Mouse (Mus musculus): ENCODE data around the gene Ifna14. TPM values are rescaled to one million over a fixed set of nuclear protein-coding genes. Genes with fewer than 3 reads are reported as not detected.
"Not testable (repeated sequence)": the region's sequence is repeated elsewhere in the genome, so short reads cannot be mapped to it uniquely, and the experiment has no call there.

Ifna14 gene
- polyA plus RNA-seq (2015; fragmentation: Nextera tagmentation; extraction: Ambion mirVana), result not detected in 2 replicates

GRCm38 (mm10) chr4:88571698-88572097 lies at the start of gene Ifna14:
TSS of gene Ifna14 (minus strand) at chr4:88571798.
- Histone ChIP-seq H3K27ac (replicated peaks) (no peak within 1 kb of the TSS), H3K36me3 (no peaks in the 10 kb centered on the region), H3K9me3 (replicated peaks) (no peaks in the 10 kb centered on the region), H3K9ac (replicated peaks) (no peak within 1 kb of the TSS), H3K4me2 (no peak within 1 kb of the TSS), H3K4me1 (no peaks in the 10 kb centered on the region), H3K4me3 (replicated peaks) (no peak within 1 kb of the TSS), H3K27me3 (replicated peaks) (no peaks in the 10 kb centered on the region)
- 74% methylated on average over 1 of the region's 1 CpGs for WGBS
- no peak for ATAC-seq (ENCODE audit: low FRiP score)

- Histone ChIP-seq H3K4me3 (replicated peaks) (no peak within 1 kb of the TSS), H3K27me3 (replicated peaks) (no peaks in the 10 kb centered on the region), H3K4me1 (no peaks in the 10 kb centered on the region), H3K9ac (replicated peaks) (no peak within 1 kb of the TSS), H3K27ac (replicated peaks) (no peak within 1 kb of the TSS), H3K9me3 (replicated peaks) (no peaks in the 10 kb centered on the region), H3K36me3 (no peaks in the 10 kb centered on the region), H3K4me2 (no peak within 1 kb of the TSS)
- ATAC-seq (ENCODE audit: low FRiP score), result no peak
These were observed 31.7 kb upstream of the Ifna14 start, which contains the start of gene Ifna12 for GRCm38 (mm10) chr4:88603276-88603675. TSS of gene Ifna12 (minus strand) at chr4:88603376.

GRCm38 (mm10) chr4:88592285-88592684 lies 20.7 kb upstream of the Ifna14 start, which contains the start of gene Ifna9:
TSS of gene Ifna9 (minus strand) at chr4:88592385.
- WGBS, result 82% methylated on average over 1 of the region's 1 CpGs
- no peak within 1 kb of the TSS for H3K4me2 ChIP-seq
- no peaks in the 10 kb centered on the region for H3K36me3 ChIP-seq
- ATAC-seq (ENCODE audit: low FRiP score), result no peak
- H3K4me3 ChIP-seq (replicated peaks), result no peak within 1 kb of the TSS
- H3K9me3 ChIP-seq (replicated peaks), result no peaks in the 10 kb centered on the region
- H3K4me1 ChIP-seq, result no peaks in the 10 kb centered on the region
- no peak within 1 kb of the TSS for H3K9ac ChIP-seq (replicated peaks)
- no peaks in the 10 kb centered on the region for H3K27me3 ChIP-seq (replicated peaks)
- no peak within 1 kb of the TSS for H3K27ac ChIP-seq (replicated peaks)

DNA sequence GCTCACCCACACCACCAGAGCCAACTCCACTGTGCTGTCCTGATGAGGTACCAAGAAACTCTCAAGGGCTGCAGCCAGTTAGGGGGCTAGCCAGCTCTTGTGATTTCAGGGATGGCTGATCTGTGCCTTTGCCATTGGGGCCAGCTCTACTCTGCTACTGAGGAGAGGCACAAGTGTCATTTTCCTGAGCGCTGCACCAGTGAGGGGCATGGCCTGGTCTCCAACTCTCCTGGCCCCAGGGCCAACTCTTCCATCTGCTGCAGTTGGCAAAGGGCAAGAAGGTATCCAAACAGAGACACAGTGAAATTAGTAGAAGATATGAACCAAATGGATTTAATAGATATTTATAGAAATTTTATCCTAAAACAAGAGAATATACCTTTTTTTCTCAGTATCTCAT lies 9.8 kb downstream of the Ifna14 start:
- H3K9me3 ChIP-seq (replicated peaks), result no peaks in the 10 kb centered on the region
- H3K27me3 ChIP-seq (replicated peaks), result no peaks in the 10 kb centered on the region
- no peak overlapping the region for H3K4me2 ChIP-seq
- H3K27ac ChIP-seq (replicated peaks), result no peak overlapping the region
- 96% methylated on average over 1 of the region's 1 CpGs for WGBS
- no peak for ATAC-seq (ENCODE audit: low FRiP score)
- no peaks in the 10 kb centered on the region for H3K36me3 ChIP-seq
- H3K4me3 ChIP-seq (replicated peaks), result no peak overlapping the region
- no peaks in the 10 kb centered on the region for H3K4me1 ChIP-seq
- no peak overlapping the region for H3K9ac ChIP-seq (replicated peaks)

DNA sequence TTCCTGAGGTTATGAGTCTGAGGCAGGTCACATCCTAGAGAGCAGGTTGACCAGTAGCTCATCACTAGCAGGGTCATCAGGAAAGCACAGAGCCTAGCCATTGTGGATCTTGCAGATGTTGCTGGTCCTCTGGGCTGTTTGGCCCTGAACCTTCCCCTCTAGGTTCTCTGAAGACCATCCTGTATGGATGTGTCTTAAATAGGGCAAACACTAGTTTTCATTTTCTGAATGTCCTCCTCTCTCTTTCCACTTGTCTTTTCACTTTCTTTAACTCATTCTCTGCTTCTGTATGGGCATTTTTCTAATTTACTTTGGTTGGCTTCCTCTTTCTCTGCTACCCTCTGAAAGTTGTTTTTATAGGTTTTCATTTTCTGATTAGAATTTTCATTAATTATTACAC lies 13.5 kb downstream of the Ifna14 start, which contains the start of gene Ifna15:
Ifna15 (minus strand) TSS at position 101 of the 400 bp plus-strand sequence.
- H3K27ac ChIP-seq (replicated peaks); H3K9me3 ChIP-seq (replicated peaks); H3K36me3 ChIP-seq; H3K4me2 ChIP-seq; H3K4me3 ChIP-seq (replicated peaks); H3K4me1 ChIP-seq; ATAC-seq (ENCODE audit: low FRiP score); H3K9ac ChIP-seq (replicated peaks); H3K27me3 ChIP-seq (replicated peaks): not testable (repeated sequence)

- no peaks in the 10 kb centered on the region for H3K36me3 ChIP-seq
- no peak overlapping the region for H3K9ac ChIP-seq (replicated peaks)
- peak overlapping the region; percentile 23 for H3K4me3 ChIP-seq (replicated peaks)
- no peaks in the 10 kb centered on the region for H3K27me3 ChIP-seq (replicated peaks)
- H3K27ac ChIP-seq (replicated peaks), result no peak overlapping the region
- H3K4me2 ChIP-seq, result peak overlapping the region; percentile 43
- no peaks in the 10 kb centered on the region for H3K9me3 ChIP-seq (replicated peaks)
- ATAC-seq (ENCODE audit: low FRiP score), result peak; percentile 47; the same call in 1 of the 2 replicates
- 35% methylated on average over 22 of the region's 22 CpGs for WGBS
- H3K4me1 ChIP-seq, result no peaks in the 10 kb centered on the region
These were observed 21.2 kb downstream of the Ifna14 start for GRCm38 (mm10) chr4:88550161-88550945.

DNA sequence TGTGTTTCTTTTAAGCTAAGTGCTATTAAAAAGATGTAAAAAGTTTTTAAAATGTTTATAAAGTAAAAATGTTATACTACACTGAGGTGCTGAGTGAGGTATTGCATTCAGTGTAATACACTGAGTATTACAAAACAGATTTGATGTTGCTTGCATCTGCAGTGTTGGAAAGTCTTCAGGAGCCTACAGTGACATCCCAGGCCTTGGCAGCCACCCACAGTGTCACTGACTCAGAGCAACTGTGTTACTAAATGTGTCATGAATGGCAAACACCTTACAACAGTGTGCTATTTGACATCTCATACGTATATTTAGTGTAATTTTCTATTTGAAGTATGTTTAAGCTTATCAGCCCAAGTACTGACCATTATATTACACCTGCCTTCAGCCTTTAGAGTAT lies 23.6 kb downstream of the Ifna14 start:
- no peak overlapping the region for H3K4me3 ChIP-seq (replicated peaks)
- H3K9me3 ChIP-seq (replicated peaks), result no peaks in the 10 kb centered on the region
- H3K36me3 ChIP-seq, result no peaks in the 10 kb centered on the region
- no peaks in the 10 kb centered on the region for H3K27me3 ChIP-seq (replicated peaks)
- 87% methylated on average over 1 of the region's 1 CpGs for WGBS
- no peaks in the 10 kb centered on the region for H3K4me1 ChIP-seq
- no peak overlapping the region for H3K9ac ChIP-seq (replicated peaks)
- no peak for ATAC-seq (ENCODE audit: low FRiP score)
- H3K4me2 ChIP-seq, result no peak overlapping the region
- no peak overlapping the region for H3K27ac ChIP-seq (replicated peaks)

- Histone ChIP-seq H3K4me1 (no peaks in the 10 kb centered on the region), H3K4me2 (no peak overlapping the region), H3K27me3 (replicated peaks) (no peaks in the 10 kb centered on the region), H3K4me3 (replicated peaks) (no peak overlapping the region), H3K9ac (replicated peaks) (no peak overlapping the region), H3K9me3 (replicated peaks) (no peaks in the 10 kb centered on the region), H3K36me3 (no peaks in the 10 kb centered on the region), H3K27ac (replicated peaks) (no peak overlapping the region)
- WGBS, result 49% methylated on average over 2 of the region's 2 CpGs
- ATAC-seq (ENCODE audit: low FRiP score), result peak; percentile 73
These were observed 27.9 kb downstream of the Ifna14 start for GRCm38 (mm10) chr4:88543649-88544234.

- ATAC-seq (ENCODE audit: low FRiP score), result no peak
- H3K27me3 ChIP-seq (replicated peaks), result no peaks in the 10 kb centered on the region
- H3K9ac ChIP-seq (replicated peaks), result no peak overlapping the region
- no peak overlapping the region for H3K4me3 ChIP-seq (replicated peaks)
- H3K27ac ChIP-seq (replicated peaks), result no peak overlapping the region
- no peaks in the 10 kb centered on the region for H3K9me3 ChIP-seq (replicated peaks)
- H3K36me3 ChIP-seq, result no peaks in the 10 kb centered on the region
- H3K4me2 ChIP-seq, result no peak overlapping the region
- 81% methylated on average over 12 of the region's 12 CpGs for WGBS
- H3K4me1 ChIP-seq, result no peaks in the 10 kb centered on the region; the same call in 1 of the 2 replicates
These were observed 34.3 kb downstream of the Ifna14 start for GRCm38 (mm10) chr4:88537328-88537727.

GRCm38 (mm10) chr4:88536640-88537039 lies 35.0 kb downstream of the Ifna14 start:
- no peak for ATAC-seq (ENCODE audit: low FRiP score)
- Histone ChIP-seq H3K4me1 (no peaks in the 10 kb centered on the region; the same call in 1 of the 2 replicates), H3K27me3 (replicated peaks) (no peaks in the 10 kb centered on the region), H3K36me3 (no peaks in the 10 kb centered on the region), H3K9me3 (replicated peaks) (no peaks in the 10 kb centered on the region), H3K4me2 (no peak overlapping the region), H3K4me3 (replicated peaks) (no peak overlapping the region), H3K27ac (replicated peaks) (no peak overlapping the region), H3K9ac (replicated peaks) (no peak overlapping the region)
- WGBS, result 52% methylated on average over 7 of the region's 7 CpGs

GRCm38 (mm10) chr4:88535742-88536141 lies 35.9 kb downstream of the Ifna14 start:
- Histone ChIP-seq H3K27me3 (replicated peaks) (no peaks in the 10 kb centered on the region), H3K4me2 (no peak overlapping the region), H3K4me1 (no peaks in the 10 kb centered on the region; the same call in 1 of the 2 replicates), H3K4me3 (replicated peaks) (no peak overlapping the region), H3K9me3 (replicated peaks) (no peaks in the 10 kb centered on the region), H3K27ac (replicated peaks) (no peak overlapping the region), H3K9ac (replicated peaks) (no peak overlapping the region), H3K36me3 (no peaks in the 10 kb centered on the region)
- no peak for ATAC-seq (ENCODE audit: low FRiP score)
- 90% methylated on average over 1 of the region's 1 CpGs for WGBS

DNA sequence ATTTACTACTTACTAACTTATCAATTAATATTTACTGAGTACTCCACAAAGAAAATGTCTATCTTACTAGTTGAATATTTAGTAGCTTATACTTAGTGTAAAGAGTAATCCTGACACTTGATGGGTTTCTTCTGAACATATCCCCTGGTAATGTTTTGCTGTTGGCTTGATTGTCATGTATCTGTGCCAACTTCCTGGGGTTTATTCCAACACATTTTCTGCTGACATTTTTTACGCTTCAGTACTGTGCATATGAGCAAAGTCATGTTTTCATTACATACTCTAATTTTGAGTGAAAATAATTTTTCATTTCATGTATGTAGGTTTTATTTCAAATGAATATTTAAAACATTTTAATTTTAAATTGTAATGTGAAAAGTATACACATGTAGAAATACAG lies 36.7 kb downstream of the Ifna14 start:
- H3K27ac ChIP-seq (replicated peaks), result no peak overlapping the region
- no peak overlapping the region for H3K9ac ChIP-seq (replicated peaks)
- H3K27me3 ChIP-seq (replicated peaks), result no peaks in the 10 kb centered on the region
- H3K4me2 ChIP-seq, result no peak overlapping the region
- H3K4me3 ChIP-seq (replicated peaks), result no peak overlapping the region
- no peak for ATAC-seq (ENCODE audit: low FRiP score)
- WGBS, result 76% methylated on average over 1 of the region's 1 CpGs
- H3K9me3 ChIP-seq (replicated peaks), result no peaks in the 10 kb centered on the region
- no peaks in the 10 kb centered on the region for H3K36me3 ChIP-seq
- H3K4me1 ChIP-seq, result no peaks in the 10 kb centered on the region; the same call in 1 of the 2 replicates

All from neural tube, embryonic 15.5 days (tissue).